Mouse (Mus musculus): ENCODE measurements around the gene Olfr266. TPM values are rescaled to one million over a fixed set of nuclear protein-coding genes. Genes with fewer than 3 reads are reported as not detected.

Gene Olfr266
- total and polyA plus RNA-seq, 3 experiments, result not detected

DNA sequence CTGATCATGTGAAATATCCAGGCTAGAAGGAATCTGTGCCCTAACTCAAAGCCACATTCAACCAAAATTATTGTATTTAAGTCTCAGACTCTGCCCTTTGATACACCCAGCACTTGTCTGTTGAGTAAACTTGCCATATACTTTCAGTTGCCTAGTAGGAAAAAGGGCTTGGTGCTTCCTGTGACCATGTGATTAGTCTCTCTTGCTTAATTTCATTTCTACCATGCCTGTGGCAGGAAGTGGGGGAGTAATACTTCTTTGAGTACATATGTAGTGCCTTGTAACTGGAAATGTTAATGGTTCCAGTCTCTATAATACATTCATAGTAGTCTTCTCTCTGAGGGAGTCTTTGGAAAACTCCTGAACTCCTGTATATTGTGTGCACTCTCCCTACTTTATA is 38.1 kb downstream of the Olfr266 start (continued):
- TF ChIP-seq MXI1 (IDR thresholded peaks at IDR 0.05; ENCODE audit: low read depth, low read length) (peak; percentile 70; the same call in 1 of the 2 replicates), ZNF384 (IDR thresholded peaks at IDR 0.05; ENCODE audit: low read depth, low read length) (no peak), NRF1 (IDR thresholded peaks at IDR 0.05; ENCODE audit: low read depth, low read length) (no peak)

DNA sequence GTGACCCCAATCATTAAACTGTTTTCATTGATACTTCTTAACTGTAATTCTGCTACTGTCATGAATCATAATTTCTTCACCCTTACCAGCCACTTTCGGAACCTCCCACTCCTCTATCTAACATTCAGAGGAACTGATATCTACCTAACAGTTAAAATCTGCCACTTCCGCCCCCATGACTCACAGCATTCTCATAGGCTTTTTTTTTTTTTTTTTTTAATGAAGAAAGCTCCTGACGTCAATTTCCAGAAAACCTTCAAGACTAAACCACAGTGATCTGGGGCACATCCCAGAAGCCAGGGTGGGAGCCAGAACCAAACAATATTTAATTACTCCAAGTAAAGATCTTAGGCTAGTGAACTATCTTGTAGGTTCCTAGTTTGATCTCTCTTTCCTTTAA is 41.0 kb downstream of the Olfr266 start:
- Histone ChIP-seq H3K4me2 (ENCODE audit: insufficient read depth, low read depth, poor library complexity, severe bottlenecking) (peak overlapping the region; percentile 98), H3K27me3 (replicated peaks) (no peaks in the 10 kb centered on the region), H3K27ac (ENCODE audit: insufficient read depth, low read depth) (peak overlapping the region; percentile 66), H3K4me3 (replicated peaks in 1 of 3; ENCODE audit: low read depth in 2 of 3, low read length in 2 of 3, poor library complexity in 1 of 3) (peak overlapping the region; percentile 31 to 51 (median 35)), H3K9me3 (replicated peaks; ENCODE audit: low read length) (no peaks in the 10 kb centered on the region), H3K9ac (ENCODE audit: insufficient read depth, low read depth) (peak overlapping the region; percentile 71), H3K4me1 (ENCODE audit: control insufficient read depth in 1 of 2, insufficient read depth in 2 of 2) (peaks cover 0 to 31% of the 10 kb centered on the region in 2 experiments; a peak in 2 of 4 replicates), H3K36me3 (replicated peaks in 1 of 2; ENCODE audit: control insufficient read depth in 1 of 2, insufficient read depth in 1 of 2, low read length in 1 of 2) (peaks cover 0 to 8% of the 10 kb centered on the region in 2 experiments), H3K79me2 (replicated peaks; ENCODE audit: control insufficient read depth, extremely low read depth, insufficient read depth, poor library complexity, severe bottlenecking) (peaks cover 54% of the 10 kb centered on the region)
- DNase-seq (ENCODE audit: extremely low read depth), result peak; percentile 79
- in situ Hi-C loops (cut with MboI; ENCODE audit: low pct_ligation_motif_present, low pct_unique_long_range_greater_than_20kb, low sequenced_read_pairs), result no loop called here
- TF ChIP-seq MEF2A (IDR thresholded peaks at IDR 0.05; ENCODE audit: borderline replicate concordance, low read depth, low read length) (no peak), EP300 (IDR thresholded peaks at IDR 0.05; ENCODE audit: low read length) (peak; percentile 75), JUN (IDR thresholded peaks at IDR 0.05; ENCODE audit: insufficient read depth, low read depth, low read length) (no peak), CTCF (conservative IDR thresholded peaks at IDR 0.05 in 1 of 2, IDR thresholded peaks at IDR 0.05 in 1 of 2; ENCODE audit: low read depth in 2 of 2, low read length in 2 of 2) (no peak), NRF1 (IDR thresholded peaks at IDR 0.05; ENCODE audit: low read depth, low read length) (no peak), ZNF384 (IDR thresholded peaks at IDR 0.05; ENCODE audit: low read depth, low read length) (peak; percentile 98), MAX (IDR thresholded peaks at IDR 0.05; ENCODE audit: low read length) (no peak), ZC3H11A (IDR thresholded peaks at IDR 0.05; ENCODE audit: low read depth, low read length) (no peak), POLR2A (IDR thresholded peaks at IDR 0.05; ENCODE audit: low read depth, low read length) (no peak), ETS1 (conservative IDR thresholded peaks at IDR 0.05; ENCODE audit: low read depth, low read length) (peak; percentile 66), UBTF (IDR thresholded peaks at IDR 0.05; ENCODE audit: low read depth, low read length) (no peak), USF2 (conservative IDR thresholded peaks at IDR 0.05; ENCODE audit: low read depth, low read length) (no peak), RCOR1 (conservative IDR thresholded peaks at IDR 0.05; ENCODE audit: low read depth, low read length) (no peak), ZKSCAN1 (IDR thresholded peaks at IDR 0.05; ENCODE audit: borderline replicate concordance, low read depth, low read length) (no peak), TCF12 (IDR thresholded peaks at IDR 0.05; ENCODE audit: low read depth, low read length) (no peak), IRF4 (IDR thresholded peaks at IDR 0.05; ENCODE audit: low read depth, low read length) (peak; percentile 75), ELF1 (IDR thresholded peaks at IDR 0.05; ENCODE audit: low read depth, low read length) (peak; percentile 86), TBP (conservative IDR thresholded peaks at IDR 0.05; ENCODE audit: low read depth, low read length) (no peak), RAD21 (IDR thresholded peaks at IDR 0.05; ENCODE audit: low read depth, low read length) (no peak), JUND (conservative IDR thresholded peaks at IDR 0.05; ENCODE audit: low read depth, low read length) (peak; percentile 48; the same call in 1 of the 2 replicates), SMC3 (IDR thresholded peaks at IDR 0.05; ENCODE audit: low read depth, low read length) (no peak), KAT2A (IDR thresholded peaks at IDR 0.05; ENCODE audit: insufficient replicate concordance, low read length) (no peak), MYC (IDR thresholded peaks at IDR 0.05; ENCODE audit: low read depth, low read length) (0 out of 2 replicates have a peak, but pooled peaks have one; percentile 37), CHD1 (IDR thresholded peaks at IDR 0.05; ENCODE audit: low read depth, low read length) (peak; percentile 44; the same call in 1 of the 2 replicates), MAZ (IDR thresholded peaks at IDR 0.05; ENCODE audit: low read depth, low read length) (no peak), NELFE (IDR thresholded peaks at IDR 0.05; ENCODE audit: low read depth, low read length) (no peak), BHLHE40 (IDR thresholded peaks at IDR 0.05; ENCODE audit: low read depth, low read length) (no peak), MXI1 (IDR thresholded peaks at IDR 0.05; ENCODE audit: low read depth, low read length) (no peak), E2F4 (IDR thresholded peaks at IDR 0.05; ENCODE audit: insufficient replicate concordance, low read depth, low read length) (no peak), USF1 (IDR thresholded peaks at IDR 0.05; ENCODE audit: low read depth, low read length) (no peak; the same call in 1 of the 2 replicates), GABPA (IDR thresholded peaks at IDR 0.05; ENCODE audit: insufficient replicate concordance, low read depth, low read length) (no peak), MAFK (IDR thresholded peaks at IDR 0.05; ENCODE audit: insufficient replicate concordance, low read length) (no peak), SIN3A (IDR thresholded peaks at IDR 0.05; ENCODE audit: low read length) (peak; percentile 51; the same call in 1 of the 2 replicates), PAX5 (IDR thresholded peaks at IDR 0.05; ENCODE audit: low read length) (no peak)
- dilution Hi-C loops (cut with MboI; ENCODE audit: extremely low pct_ligation_motif_present, extremely low pct_unique_long_range_greater_than_20kb, low sequenced_read_pairs), result no loop called here
